Mouse (Mus musculus) lung, postnatal 0 days (tissue): ENCODE data around the gene Pyurf.

Experiments used
- CTCF ChIP-seq: IDR thresholded peaks from 2 replicates; pipeline ENCODE4 v1.5.1; 2016; ENCODE audit warnings: antibody characterized with exemption, mild to moderate bottlenecking
- EP300 ChIP-seq: IDR thresholded peaks from 2 replicates; pipeline ENCODE4 v1.6.1; 2016; ENCODE audit warnings: antibody characterized with exemption, mild to moderate bottlenecking, control low read depth

DNA sequence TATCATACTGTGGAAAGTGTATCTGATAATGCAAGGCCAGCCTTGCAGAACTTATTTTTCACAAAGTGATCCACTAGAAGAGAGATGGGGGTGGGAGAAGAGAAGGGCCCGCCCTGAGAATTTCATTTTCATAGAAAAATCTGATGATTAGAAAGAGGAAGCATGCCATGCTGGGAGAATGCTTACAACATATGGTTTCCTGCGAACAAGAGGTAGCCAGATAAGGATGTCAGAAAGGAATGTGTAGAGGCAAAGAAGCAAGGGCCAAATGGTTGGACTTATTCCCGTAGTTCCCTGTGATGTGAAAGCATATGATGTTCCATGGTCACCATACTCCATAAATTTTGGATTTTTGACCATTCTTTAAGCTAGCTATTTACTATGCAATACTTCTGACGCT, 30.6 kb downstream of the Pyurf start:
- TF ChIP-seq CTCF, result no peak
- no peak for TF ChIP-seq EP300
